Mouse (Mus musculus): ENCODE results near the gene Spdye4b.

Gene Spdye4b

DNA sequence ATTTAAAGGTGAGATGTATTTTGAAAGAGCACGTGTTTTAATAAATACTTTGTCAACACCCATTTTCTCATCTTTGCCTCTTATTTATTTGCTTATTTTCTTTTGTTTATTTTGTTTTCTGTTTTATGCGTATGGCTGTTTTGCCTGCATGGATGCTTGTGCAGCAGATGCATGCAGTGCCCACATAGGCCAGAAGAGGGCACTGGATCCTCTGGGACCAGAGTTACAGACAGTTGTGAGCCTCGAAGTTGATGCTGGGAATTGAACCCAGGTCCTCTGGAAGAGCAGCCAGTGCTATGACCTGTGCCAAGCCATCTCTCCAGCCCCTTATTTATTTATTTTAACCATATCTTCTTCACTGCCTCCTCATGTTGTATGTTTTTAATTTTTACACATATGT lies 24.2 kb downstream of the Spdye4b start:
- in situ Hi-C loops (cut with MboI; ENCODE audit: unreplicated experiment in 2 of 2): no loop called here

GRCm38 (mm10) chr5:143213832-143214231 lies 33.0 kb downstream of the Spdye4b start:
- in situ Hi-C loops (cut with MboI; ENCODE audit: unreplicated experiment in 2 of 2): no loop called here

GRCm38 (mm10) chr5:143220996-143221395 lies 40.2 kb downstream of the Spdye4b start:
- in situ Hi-C loops (cut with MboI; ENCODE audit: unreplicated experiment in 2 of 2): no loop called here

DNA sequence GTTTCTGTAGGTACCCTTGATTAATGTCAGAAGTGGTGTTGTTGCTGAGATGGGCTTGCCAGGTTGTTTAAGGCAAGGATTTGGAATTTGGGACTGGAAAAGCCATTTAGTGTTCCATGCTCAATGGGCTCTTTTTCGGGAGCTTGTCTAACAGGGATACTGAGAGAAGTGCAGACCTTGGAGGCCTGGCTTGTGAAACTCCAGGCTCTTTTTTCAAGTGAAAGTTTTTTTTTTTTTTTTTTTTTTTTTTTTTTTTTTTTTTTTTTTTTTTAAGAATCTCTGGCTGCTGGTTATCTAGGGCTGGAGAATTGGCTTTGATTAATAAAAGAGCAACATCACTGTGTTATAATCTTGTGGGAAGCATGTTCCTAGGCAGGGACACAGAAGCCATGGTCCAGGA lies 41.5 kb downstream of the Spdye4b start:
- in situ Hi-C loops (cut with MboI; ENCODE audit: unreplicated experiment in 2 of 2): no loop called here

GRCm38 (mm10) chr5:143226790-143227189 lies 46.0 kb downstream of the Spdye4b start, which contains the start of gene Spdye4a:
Gene Spdye4a, minus strand, starts transcription at chr5:143226890.
- in situ Hi-C loops (cut with MboI; ENCODE audit: unreplicated experiment in 2 of 2): no loop called here

- in situ Hi-C loops (cut with MboI; ENCODE audit: unreplicated experiment in 2 of 2): loop anchor here (5.0 kb wide), 1 partner anchor 53 kb away; the partner anchor contains the start of genes Rbak (in 2 of the 2) and Spdye4b (in 2 of the 2)
These were observed 54.3 kb downstream of the Spdye4b start, which contains the start of gene Zfp12 for GRCm38 (mm10) chr5:143235028-143235693. Gene Zfp12, plus strand, starts transcription at chr5:143235163.

- in situ Hi-C loops (cut with MboI; ENCODE audit: unreplicated experiment in 2 of 2): loop anchor here (5.0 kb wide), 1 partner anchor 54 kb away; the partner anchor contains the start of genes Rbak (in 2 of the 2) and Spdye4b (in 2 of the 2)
These were observed 55.2 kb downstream of the Spdye4b start for GRCm38 (mm10) chr5:143236036-143236435.

GRCm38 (mm10) chr5:143244926-143245325 lies 64.1 kb downstream of the Spdye4b start:
- in situ Hi-C loops (cut with MboI; ENCODE audit: unreplicated experiment in 2 of 2): no loop called here

DNA sequence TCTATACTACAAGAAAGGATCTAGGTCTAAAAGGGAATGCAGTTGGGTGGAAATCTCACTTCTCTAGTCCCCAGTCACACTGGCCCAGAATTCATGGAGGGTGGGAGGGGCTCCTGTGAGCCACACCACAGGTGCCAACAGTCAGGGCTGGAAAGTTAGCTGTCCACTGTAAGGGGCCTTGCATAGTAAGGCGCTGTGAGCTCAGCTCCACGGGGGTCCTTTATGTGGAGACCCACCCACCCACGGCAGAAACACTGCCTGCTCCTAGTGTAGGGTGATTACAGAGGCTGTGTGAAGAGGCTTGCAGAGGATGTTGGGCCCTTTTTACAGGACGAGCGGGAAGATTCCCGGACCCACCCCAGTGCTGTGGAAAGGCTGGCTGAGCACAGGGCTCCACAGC lies 71.2 kb downstream of the Spdye4b start:
- in situ Hi-C loops (cut with MboI; ENCODE audit: unreplicated experiment in 2 of 2): no loop called here

GRCm38 (mm10) chr5:143252791-143253185 lies 72.0 kb downstream of the Spdye4b start:
- in situ Hi-C loops (cut with MboI; ENCODE audit: unreplicated experiment in 2 of 2): no loop called here

GRCm38 (mm10) chr5:143253186-143253880 lies 72.5 kb downstream of the Spdye4b start:
- in situ Hi-C loops (cut with MboI; ENCODE audit: unreplicated experiment in 2 of 2): no loop called here

GRCm38 (mm10) chr5:143253881-143254486 lies 73.2 kb downstream of the Spdye4b start:
- in situ Hi-C loops (cut with MboI; ENCODE audit: unreplicated experiment in 2 of 2): no loop called here

Data from v-Abl transformed pro-B cells (cell line).